Mouse (Mus musculus) limb, embryonic 11.5 days (tissue): Measurements from ENCODE around the gene Fbxl14. TPM values are rescaled to one million over a fixed set of nuclear protein-coding genes. Genes with fewer than 3 reads are reported as not detected.

Experiments used
- ATAC-seq: fragments of 200-750 bp; cut with Nextera tagmentation; 2 replicates; pipeline ENCODE4 v1.8.0; 2017; ENCODE audit warnings: low read depth; ENCODE audit not compliant: insufficient number of reproducible peaks, low FRiP score, low TSS enrichment
- DNase-seq: peaks from one replicate; pipeline ENCODE4 v3.0.0-alpha.2; 2015; ENCODE audit warnings: low spot score
- H3K27ac ChIP-seq: fragments of 300-500 bp; sonication (generic); replicated peaks from 2 replicates; pipeline ENCODE4 v1.5.1; 2014; ENCODE audit warnings: low read depth, mild to moderate bottlenecking, low read length
- H3K27me3 ChIP-seq: fragments of 300-500 bp; sonication (generic); 2 replicates; pipeline ENCODE4 v1.6.1; 2014; ENCODE audit warnings: mild to moderate bottlenecking, low read length, mixed read lengths; ENCODE audit not compliant: control insufficient read depth, insufficient read depth
- H3K36me3 ChIP-seq: fragments of 300-500 bp; sonication (generic); 2 replicates; pipeline ENCODE4 v1.6.1; 2014; ENCODE audit warnings: mild to moderate bottlenecking, low read length, moderate library complexity, mixed read lengths; ENCODE audit not compliant: control insufficient read depth, insufficient read depth
- H3K4me1 ChIP-seq: fragments of 300-500 bp; sonication (generic); 2 replicates; pipeline ENCODE4 v1.6.1; 2014; ENCODE audit warnings: low read length, mixed read lengths; ENCODE audit not compliant: control insufficient read depth, insufficient read depth
- H3K4me2 ChIP-seq: fragments of 300-500 bp; sonication (generic); 2 replicates; pipeline ENCODE4 v1.6.1; 2014; ENCODE audit warnings: low read depth, mild to moderate bottlenecking, moderate library complexity; ENCODE audit not compliant: severe bottlenecking
- H3K4me3 ChIP-seq: fragments of 300-500 bp; sonication (generic); 2 replicates; pipeline ENCODE4 v1.5.1; 2014; ENCODE audit warnings: low read depth, low read length
- H3K9ac ChIP-seq: fragments of 300-500 bp; sonication (generic); 2 replicates; pipeline ENCODE4 v1.6.1; 2014; ENCODE audit warnings: mild to moderate bottlenecking, low read length
- H3K9me3 ChIP-seq: fragments of 300-500 bp; sonication (generic); 2 replicates; pipeline ENCODE4 v1.6.1; 2016; ENCODE audit warnings: low read length; ENCODE audit not compliant: control insufficient read depth
- WGBS: fragments of 180-500 bp; shearing (Covaris S2); extraction: QIAGEN DNeasy Blood & Tissue Kit; methylation state at CpG from one replicate; pipeline ENCODE4 v1.1.7; 2014; 5-methylcytosine and 5-hydroxymethylcytosine counted together
- polyA plus RNA-seq: library from polyadenylated mRNA; unstranded; fragments of >200 nt; fragmentation: Nextera tagmentation; extraction: Ambion mirVana; gene quantifications from 2 replicates; pipeline ENCODE4 v1.2.1, GENCODE M21; 2014

Gene Fbxl14
- polyA plus RNA-seq, 1 experiment from 2014 or later: 6.7 TPM

DNA sequence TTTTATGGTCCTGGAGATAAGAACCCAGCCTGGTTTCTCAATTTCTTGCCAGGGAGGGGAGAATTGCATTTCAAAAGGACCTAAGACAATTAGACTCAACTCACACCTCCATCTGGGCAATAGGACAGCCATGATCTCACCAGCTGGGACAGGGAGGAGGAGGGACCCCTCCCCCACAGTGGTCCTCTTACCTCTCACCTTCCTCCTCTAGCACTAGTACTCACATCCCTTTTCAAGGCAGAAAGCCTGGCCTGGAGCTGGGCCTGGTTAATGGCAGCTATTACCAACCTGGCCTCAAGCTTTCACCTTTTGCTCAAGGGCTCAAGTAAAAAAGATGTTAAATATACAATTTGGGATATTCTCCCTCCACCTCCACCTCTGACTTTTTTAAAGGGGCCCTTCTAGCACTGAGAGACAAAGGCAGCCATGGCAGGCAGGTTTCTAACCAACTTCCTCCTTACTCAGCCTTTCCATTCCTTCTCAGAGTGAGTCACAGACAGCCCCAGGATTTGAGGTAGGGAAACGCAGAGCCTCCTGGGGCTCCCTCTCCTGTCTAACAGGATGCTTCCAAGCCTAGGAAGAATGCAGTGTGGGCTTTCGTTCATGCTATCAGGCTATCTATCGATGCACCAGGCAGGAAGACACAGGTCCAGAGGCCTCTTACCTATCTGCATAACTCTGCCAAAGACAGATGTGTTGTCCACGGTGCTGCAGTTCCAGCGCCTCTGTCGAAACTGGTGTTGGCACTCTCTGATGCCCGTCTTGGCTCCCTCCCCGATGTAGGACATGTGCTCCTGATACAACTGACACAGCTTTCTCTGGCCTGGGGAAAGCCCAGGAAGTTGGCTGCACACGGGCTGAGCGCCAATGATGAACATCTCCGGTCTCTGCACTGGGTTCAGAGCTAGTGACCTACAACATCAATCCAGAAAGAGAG lies 33.5 kb upstream of the Fbxl14 start:
- H3K4me2 ChIP-seq: no peak overlapping the region
- no peak overlapping the region for H3K27ac ChIP-seq
- ATAC-seq (no peak), DNase-seq (no peak)
- H3K9ac ChIP-seq: no peak overlapping the region; the same call in 1 of the 2 replicates
- H3K4me1 ChIP-seq: peaks cover 12% of the 10 kb centered on the region; the same call in 1 of the 2 replicates
- no peaks in the 10 kb centered on the region for H3K36me3 ChIP-seq
- H3K27me3 ChIP-seq: no peaks in the 10 kb centered on the region
- no peaks in the 10 kb centered on the region for H3K9me3 ChIP-seq
- WGBS: 67% methylated on average over 11 of the region's 11 CpGs
- H3K4me3 ChIP-seq: no peak overlapping the region

- Histone ChIP-seq H3K4me1 (peaks cover 19% of the 10 kb centered on the region), H3K27me3 (no peaks in the 10 kb centered on the region), H3K9ac (peak overlapping the region; percentile 43), H3K36me3 (no peaks in the 10 kb centered on the region), H3K4me2 (peak overlapping the region; percentile 53), H3K9me3 (no peaks in the 10 kb centered on the region), H3K4me3 (peak overlapping the region; percentile 21), H3K27ac (no peak overlapping the region)
- no peak for ATAC-seq
- peak; percentile 48 for DNase-seq
- WGBS: 5% methylated on average over 18 of the region's 18 CpGs
These were observed 31.0 kb upstream of the Fbxl14 start for GRCm38 (mm10) chr6:119448321-119449059.

- Histone ChIP-seq H3K27ac (no peak overlapping the region), H3K4me2 (peak overlapping the region; percentile 53), H3K9me3 (no peaks in the 10 kb centered on the region), H3K4me3 (peak overlapping the region; percentile 21), H3K27me3 (no peaks in the 10 kb centered on the region), H3K9ac (peak overlapping the region; percentile 43), H3K36me3 (no peaks in the 10 kb centered on the region), H3K4me1 (peaks cover 19% of the 10 kb centered on the region)
- ATAC-seq: no peak
- DNase-seq: peak; percentile 77
- 2% methylated on average over 20 of the region's 23 CpGs for WGBS
These were observed 30.4 kb upstream of the Fbxl14 start for GRCm38 (mm10) chr6:119449060-119449499.

DNA sequence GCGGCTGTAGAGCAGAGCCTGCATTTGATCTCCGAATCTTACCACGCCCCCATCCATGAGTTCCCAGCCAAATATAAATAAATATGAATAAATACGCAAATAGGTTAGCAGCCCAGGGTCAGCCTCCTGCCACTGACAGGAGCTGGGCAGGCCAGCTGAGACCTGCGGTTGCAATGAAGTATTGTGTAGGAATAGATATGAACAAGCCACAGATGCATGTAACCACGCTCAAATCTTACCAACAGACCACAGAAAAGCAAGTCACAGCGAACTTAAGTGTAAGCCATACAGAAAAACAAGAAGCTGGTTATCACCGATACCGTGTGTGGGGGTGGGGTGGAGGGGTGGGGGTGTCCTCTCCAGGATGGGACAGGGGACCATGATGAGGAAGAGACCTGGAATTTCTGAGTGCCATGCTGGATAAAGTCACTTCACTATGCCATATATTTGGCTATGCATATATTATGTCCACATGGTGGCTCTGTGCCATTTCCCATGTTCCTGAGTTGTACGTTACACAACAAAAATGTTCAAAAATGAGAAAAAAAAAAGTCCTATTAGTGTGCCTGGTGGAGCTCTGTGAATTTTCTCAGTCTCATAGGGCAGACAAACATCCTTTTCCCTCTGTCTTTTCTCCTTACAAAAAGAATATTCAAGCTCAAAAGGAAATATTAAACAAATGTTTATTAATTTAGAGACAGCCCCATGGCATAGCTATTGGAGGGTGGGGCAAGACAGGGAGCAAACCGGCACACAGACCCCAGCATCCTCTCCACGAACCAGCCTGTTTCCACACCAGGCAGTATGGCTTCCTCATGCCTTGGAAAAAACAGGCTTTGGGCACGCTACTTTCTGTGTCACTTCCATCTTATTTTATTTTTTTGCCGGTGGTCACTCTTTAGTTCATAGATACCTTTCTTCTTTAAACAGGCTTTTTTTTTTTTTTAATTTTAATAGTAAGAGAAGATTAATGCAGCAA lies 28.2 kb upstream of the Fbxl14 start:
- no peak for DNase-seq
- H3K9ac ChIP-seq: no peak overlapping the region
- ATAC-seq: no peak
- no peaks in the 10 kb centered on the region for H3K27me3 ChIP-seq
- no peak overlapping the region for H3K27ac ChIP-seq
- H3K36me3 ChIP-seq: no peaks in the 10 kb centered on the region
- 29% methylated on average over 14 of the region's 14 CpGs for WGBS
- H3K4me3 ChIP-seq: no peak overlapping the region
- no peak overlapping the region for H3K4me2 ChIP-seq
- peaks cover 19% of the 10 kb centered on the region for H3K4me1 ChIP-seq
- no peaks in the 10 kb centered on the region for H3K9me3 ChIP-seq

GRCm38 (mm10) chr6:119451981-119452499 lies 27.4 kb upstream of the Fbxl14 start:
- Histone ChIP-seq H3K4me1 (peaks cover 19% of the 10 kb centered on the region), H3K4me3 (peak overlapping the region; percentile 24), H3K9me3 (no peaks in the 10 kb centered on the region), H3K27ac (no peak overlapping the region), H3K36me3 (no peaks in the 10 kb centered on the region), H3K9ac (peak overlapping the region; percentile 41; the same call in 1 of the 2 replicates), H3K27me3 (no peaks in the 10 kb centered on the region), H3K4me2 (peak overlapping the region; percentile 69)
- ATAC-seq (no peak), DNase-seq (peak; percentile 73)
- WGBS: under 1% methylated on average over 15 of the region's 15 CpGs

DNA sequence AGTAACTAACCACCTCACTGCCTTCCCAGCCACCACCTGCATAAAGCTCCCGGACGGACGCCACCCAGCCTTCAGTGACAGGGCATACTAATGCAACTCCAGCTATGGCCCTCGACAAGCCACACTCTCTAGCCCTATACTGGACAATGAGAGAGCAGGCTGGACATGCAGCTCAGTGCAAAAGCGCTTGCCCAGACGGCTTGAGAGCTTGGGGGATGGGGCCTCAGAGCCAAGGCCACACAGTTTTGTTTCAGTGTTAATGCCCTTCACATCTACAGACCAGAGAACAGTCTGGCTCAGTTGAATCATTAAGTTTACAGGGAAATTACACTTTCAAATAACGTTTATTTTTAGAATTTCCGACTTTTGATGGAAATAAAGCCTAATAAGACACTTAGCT lies 21.3 kb upstream of the Fbxl14 start:
- no peaks in the 10 kb centered on the region for H3K4me1 ChIP-seq
- no peak overlapping the region for H3K4me3 ChIP-seq
- WGBS: 68% methylated on average over 8 of the region's 8 CpGs
- DNase-seq (no peak), ATAC-seq (no peak)
- H3K27me3 ChIP-seq: no peaks in the 10 kb centered on the region
- H3K9me3 ChIP-seq: no peaks in the 10 kb centered on the region
- no peaks in the 10 kb centered on the region for H3K36me3 ChIP-seq
- H3K27ac ChIP-seq: no peak overlapping the region
- H3K4me2 ChIP-seq: no peak overlapping the region
- H3K9ac ChIP-seq: no peak overlapping the region

DNA sequence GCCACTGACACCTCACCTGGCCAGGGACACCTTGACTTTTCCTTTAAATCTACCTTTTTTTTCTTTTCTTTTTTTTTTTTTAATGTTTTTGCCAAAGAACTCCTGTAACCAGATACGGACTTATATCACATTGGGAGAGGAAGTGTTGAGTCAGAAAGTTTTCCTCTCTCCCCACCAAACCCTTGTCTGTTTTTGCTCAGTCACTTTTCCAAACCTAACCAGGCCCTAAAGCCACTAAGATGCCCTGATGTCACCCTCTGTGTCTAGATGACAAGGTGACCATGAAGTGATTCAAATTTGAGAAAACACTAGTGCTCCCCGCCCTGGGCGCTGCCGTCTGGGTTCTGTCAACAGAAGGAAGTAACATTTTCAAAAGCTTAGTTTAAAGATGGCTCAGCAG lies 20.4 kb upstream of the Fbxl14 start:
- Histone ChIP-seq H3K36me3 (no peaks in the 10 kb centered on the region), H3K4me3 (no peak overlapping the region), H3K4me1 (no peaks in the 10 kb centered on the region), H3K9me3 (no peaks in the 10 kb centered on the region), H3K27me3 (no peaks in the 10 kb centered on the region), H3K27ac (no peak overlapping the region), H3K4me2 (no peak overlapping the region), H3K9ac (no peak overlapping the region)
- 80% methylated on average over 4 of the region's 4 CpGs for WGBS
- DNase-seq (no peak), ATAC-seq (no peak)
